Mouse (Mus musculus) left cerebral cortex, adult 18-20 months (tissue): ENCODE measurements around the gene Sorbs2. TPM values are rescaled to one million over a fixed set of nuclear protein-coding genes. Genes with fewer than 3 reads are reported as not detected.

Experiments used
- DNase-seq, 2 experiments: peaks; one replicate each; pipeline ENCODE4 v3.0.0; 2021 to 2022; ENCODE audit warnings: low spot score in 2 of 2, mixed read lengths in 1 of 2
- total RNA-seq, 2 experiments: library from RNA; stranded (reverse); gene quantifications; 2 replicates each; pipeline ENCODE4 v1.2.3; 2021

Gene Sorbs2
- total RNA-seq, 2 experiments from 2014 or later, result 284 to 324 TPM

GRCm38 (mm10) chr8:45621576-45622178 lies 114.1 kb downstream of the Sorbs2 start:
- no peak for DNase-seq

DNA sequence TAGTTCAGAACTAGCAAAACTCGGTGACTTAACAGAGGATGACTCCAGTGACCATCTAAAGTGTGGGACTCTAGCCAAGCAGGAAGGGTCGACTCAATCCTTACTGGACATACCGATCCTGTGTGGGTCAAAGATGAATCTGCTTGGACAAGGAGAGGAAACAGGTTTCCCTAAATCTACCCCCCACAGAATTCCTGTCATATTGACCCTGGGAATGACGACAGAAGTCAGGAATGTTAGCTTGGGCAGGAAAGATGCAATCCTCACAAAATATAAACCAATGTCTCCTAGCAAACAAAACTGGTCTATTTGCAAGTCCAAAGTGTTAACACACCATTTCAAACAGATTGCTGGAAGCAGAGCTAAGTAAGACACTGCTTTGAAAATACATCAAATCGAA lies 118.8 kb downstream of the Sorbs2 start:
- DNase-seq, result no peak

DNA sequence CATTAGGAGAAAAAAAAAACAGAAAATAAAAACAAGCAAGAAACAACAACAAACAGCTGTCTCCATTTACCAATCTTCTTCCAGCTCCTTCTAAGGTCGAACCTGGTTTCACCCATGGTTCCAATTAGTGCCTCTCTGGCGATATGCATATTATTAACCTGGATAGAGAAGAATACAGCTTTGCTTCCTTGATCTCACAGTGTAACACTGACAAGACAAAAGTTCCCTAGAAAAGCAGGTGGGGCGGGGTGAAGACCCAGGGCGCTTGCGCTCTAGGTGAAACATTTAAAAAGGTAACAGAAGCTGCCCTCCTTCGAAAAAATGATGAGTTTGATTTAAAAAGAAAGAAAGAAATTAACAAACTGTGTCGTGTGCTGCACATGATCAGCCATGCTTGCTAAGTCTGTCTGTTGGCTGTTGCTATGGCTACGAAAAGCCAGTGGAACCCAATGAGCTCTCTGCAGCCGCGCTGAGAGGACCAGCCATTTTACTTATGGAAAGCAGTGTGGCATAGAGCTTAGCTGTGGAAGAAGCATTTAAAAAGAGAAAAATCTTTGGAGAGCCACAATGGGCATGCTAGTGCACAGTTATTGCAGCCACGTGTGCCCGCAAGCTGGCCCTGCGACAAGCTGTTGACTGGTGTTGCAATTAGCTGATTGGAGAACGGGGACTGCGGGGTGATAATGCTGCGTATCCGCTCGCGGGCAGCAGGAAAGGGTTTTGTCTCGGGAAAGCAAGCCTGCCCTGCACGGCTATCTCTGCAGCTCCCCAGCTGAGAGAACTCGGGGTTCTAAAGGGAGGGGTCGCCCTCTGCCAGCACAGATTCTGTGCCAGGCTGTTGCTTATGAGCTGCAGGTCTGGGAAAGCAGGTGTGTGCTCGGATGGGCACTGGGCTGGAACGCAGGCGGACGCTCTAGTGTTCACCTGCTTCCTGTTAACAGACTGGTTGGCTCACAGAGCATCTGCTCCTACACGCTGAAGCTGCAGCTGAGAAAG lies 120.0 kb downstream of the Sorbs2 start:
- DNase-seq, result peak; percentile 60 to 77

DNA sequence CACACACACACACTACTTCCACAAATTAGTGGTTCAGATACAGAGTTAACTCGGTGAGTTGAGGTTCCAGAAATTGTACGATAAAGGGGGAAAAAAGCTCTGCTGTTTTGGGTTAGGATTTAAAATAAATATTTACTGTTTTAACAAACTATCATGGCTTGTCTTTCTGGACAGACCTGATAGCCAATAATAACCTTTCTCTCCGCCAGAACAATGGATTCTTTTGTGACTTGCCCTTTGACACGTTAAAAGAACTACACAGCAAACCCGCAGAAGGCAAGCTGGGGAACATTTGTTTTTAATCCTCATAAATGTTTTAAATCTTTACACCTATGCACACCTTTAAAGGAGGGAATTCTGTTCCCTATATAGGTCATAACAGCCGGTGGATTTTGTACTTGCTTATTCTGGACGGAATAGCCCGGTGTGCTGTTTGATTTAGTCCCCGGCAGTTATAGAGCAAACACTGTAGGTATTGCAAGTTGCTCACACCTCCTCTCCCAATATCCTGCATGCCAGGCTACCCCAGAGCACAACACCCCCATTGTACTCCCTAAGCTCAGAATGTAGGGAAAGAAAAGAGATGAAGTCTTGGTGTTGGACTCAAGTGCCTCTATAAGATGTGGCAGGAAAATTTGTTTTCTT lies 121.0 kb downstream of the Sorbs2 start:
- DNase-seq, result no peak

DNA sequence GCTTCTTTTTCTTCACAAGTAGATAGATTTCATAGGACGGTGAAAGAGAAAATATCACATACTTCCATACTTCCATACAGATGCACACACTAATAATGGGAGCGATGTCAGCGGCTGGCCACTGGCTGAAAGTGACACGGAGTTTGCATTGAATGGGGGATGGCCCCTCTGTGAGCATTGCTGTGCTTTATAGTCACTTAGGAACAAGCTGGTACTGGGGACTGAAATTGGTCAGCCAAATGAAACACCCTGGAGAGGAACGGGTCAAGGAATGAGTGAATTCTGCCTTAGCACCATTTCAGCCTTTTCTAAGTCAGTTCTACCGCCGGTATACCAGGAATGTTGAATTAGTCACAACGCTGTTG lies 121.5 kb downstream of the Sorbs2 start:
- no peak for DNase-seq

GRCm38 (mm10) chr8:45631023-45631422 lies 123.4 kb downstream of the Sorbs2 start:
- no peak for DNase-seq

- DNase-seq, result no peak
Measured at GRCm38 (mm10) chr8:45635155-45635554, 127.6 kb downstream of the Sorbs2 start.

GRCm38 (mm10) chr8:45637745-45638144 lies 130.2 kb downstream of the Sorbs2 start:
- no peak for DNase-seq

GRCm38 (mm10) chr8:45639444-45639843 lies 131.9 kb downstream of the Sorbs2 start:
- no peak for DNase-seq

GRCm38 (mm10) chr8:45644651-45645050 lies 137.1 kb downstream of the Sorbs2 start:
- no peak for DNase-seq

- no peak for DNase-seq
Measured at GRCm38 (mm10) chr8:45649063-45649462, 141.5 kb downstream of the Sorbs2 start.

DNA sequence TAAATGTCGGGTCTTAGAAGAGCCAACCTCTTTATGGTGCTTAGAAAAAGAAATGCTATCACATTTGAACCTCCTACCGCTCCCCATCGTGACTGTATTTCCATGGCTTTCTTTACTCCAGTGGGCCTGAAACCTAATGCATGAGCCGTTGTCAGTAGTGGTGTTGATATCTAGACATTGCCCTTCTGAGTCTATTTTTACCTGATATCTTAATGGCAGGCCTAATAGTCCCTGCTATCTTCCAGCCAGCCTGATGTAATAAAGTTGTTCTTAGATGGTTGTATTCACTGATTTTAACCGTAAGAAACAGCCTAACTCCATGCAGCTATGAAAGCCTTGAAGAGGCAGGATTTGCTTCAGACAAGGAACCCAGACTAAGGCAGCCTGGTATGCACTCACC lies 142.4 kb downstream of the Sorbs2 start:
- DNase-seq, result no peak

- DNase-seq, result no peak
Measured at GRCm38 (mm10) chr8:45658021-45658420, 150.4 kb downstream of the Sorbs2 start.

DNA sequence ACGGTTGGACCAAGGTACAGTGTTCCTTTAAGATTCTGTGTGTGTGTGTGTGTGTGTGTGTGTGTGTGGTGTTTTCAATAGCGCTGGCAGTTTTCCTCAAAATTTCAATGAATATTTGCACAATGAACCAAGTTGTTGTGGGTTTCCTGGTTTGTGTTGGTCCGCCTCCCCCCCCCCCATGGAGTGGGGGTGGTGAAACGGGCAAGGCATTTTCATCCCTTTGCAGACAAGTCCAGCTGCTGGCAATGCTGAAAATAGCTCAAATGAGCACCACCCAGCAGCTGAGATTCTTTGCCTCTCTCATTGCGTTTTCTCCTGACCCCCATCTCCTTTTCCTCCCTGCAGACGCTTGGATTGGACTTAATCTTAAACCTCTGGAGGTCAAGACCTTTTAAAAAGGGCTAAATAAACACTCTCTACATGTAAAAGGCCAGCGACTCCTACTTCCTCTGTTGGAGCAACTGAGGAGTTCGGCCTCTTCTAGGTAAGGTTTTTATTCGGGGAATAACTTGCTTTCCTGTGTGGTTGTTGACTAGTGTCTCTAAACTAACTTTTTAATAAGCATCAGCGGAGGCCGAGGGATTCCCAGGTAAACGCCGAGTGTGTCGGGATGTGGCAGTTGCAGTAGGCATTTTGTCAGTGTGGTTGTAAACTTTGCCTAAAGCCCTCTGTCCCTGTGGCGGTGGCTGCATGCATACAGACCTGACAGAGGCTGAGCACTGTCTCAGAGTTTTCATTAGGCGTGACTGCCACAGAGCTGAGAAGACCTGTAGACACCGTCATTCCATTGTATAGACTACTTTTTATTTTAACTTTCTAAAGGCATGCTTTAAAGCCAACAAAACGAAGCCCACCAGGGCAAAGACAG lies 151.1 kb downstream of the Sorbs2 start:
- no peak for DNase-seq

DNA sequence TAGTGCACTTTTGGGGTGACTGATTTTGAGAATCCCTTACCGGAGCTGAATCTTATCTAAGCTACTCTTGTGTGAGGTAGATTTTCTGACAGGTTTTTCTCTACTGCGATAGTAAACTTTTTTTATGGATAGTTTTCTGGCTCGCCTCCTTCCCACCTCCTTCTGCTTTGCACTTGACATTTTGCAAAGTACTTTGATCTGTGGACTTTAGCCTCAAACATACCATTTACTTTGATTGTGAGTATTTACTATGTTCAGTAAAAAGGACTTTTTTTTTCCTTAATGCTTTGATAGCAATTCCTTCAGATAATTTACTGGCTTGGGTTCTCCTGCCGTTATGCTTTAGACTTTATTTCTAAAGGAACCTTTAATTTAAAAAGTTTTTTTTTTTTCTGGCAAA lies 151.9 kb downstream of the Sorbs2 start:
- DNase-seq, result no peak

DNA sequence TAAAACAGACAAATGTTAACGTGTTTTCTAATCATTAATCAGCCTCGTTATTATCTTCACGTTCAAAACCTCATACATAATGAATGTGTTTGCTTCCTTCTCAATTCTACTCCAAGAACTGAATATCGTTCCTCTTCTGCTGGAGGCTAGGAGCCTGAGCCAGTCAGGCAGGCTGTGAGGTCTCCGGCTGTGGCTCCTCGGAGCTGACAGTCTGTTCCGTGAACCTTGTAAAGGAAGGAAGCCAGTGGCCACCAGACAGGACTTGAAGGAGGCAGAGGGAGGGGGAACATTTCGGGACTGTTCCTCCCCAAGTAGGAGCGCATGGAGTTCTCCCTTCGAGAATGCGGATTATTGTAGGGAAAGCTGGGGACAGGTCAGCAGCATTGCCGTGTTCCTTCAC lies 153.0 kb downstream of the Sorbs2 start:
- DNase-seq, result no peak

DNA sequence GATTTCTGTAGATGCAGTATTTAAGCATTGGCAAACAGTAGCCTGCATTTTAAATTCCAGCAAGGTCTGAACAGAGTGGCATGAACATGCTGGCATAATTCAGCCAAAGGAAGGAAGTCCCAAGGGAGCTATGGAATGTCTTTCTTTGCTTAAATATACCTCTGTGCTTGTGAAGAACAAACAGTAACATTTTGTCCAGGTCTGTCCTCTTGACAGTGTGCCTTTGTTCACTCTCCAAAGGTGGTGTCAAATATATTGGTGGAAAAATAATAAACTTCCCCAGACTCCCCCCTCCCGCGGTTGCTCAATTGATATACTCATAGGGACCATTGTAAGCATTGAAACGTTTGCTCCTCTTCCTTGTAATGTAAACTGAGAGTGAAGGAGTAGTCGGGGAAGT lies 154.0 kb downstream of the Sorbs2 start:
- DNase-seq, result no peak

GRCm38 (mm10) chr8:45666221-45666620 lies 158.6 kb downstream of the Sorbs2 start:
- DNase-seq, result no peak

DNA sequence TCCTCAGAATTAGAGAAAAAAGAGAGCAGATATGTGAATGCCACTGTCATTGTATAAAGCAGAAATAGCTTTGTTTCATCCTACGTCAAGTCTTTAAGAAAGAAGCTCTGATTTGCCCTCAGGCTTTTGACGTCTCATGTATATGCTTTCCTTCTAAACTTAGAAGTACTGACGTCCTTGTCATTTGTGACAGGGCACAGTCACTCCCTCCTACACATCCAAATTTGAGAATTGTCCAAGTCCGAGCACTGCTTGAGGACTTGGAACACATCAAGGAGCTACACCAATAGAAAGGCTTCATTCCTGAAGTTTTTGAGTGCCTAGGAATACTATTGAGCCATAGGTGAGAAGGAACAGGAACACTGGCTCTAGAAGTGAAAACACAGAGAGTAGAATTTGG lies 165.6 kb downstream of the Sorbs2 start:
- no peak for DNase-seq

DNA sequence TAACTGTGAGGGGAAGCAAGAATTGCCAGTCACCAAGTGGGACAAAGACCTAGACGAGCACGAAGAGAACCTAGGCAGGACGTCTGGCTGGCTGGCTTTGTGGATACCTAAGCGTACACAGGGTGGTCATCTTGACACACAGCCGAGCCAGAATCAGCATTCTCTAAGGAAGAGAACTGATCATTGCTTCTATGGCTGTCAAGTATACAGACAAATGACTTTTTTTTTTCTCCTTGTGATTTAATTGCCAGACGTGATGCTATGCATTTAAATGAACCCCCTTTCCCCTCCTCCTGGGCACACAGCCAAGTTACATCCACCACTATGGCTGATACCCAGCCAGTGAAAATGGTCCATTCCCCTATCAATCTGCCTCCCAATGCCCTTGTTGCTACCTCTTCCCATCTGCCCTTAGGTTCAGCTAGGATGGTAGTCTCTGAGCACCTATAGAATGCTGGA lies 168.3 kb downstream of the Sorbs2 start:
- DNase-seq, result no peak
